11 mouse cellular contexts compared by ENCODE assay signal in genomic region chr15:65452258-65453028, GRCm38 (mm10).
DNase-seq lines count a peak whose midpoint lies in the region; ATAC-seq lines count a peak whose summit lies in the region.
"Had no signal": no experiment of that assay in that cellular context is flagged by ENCODE, and none has a peak within 500 bp of the region (broad histone marks: within the 10 kb centered on the region; RNA-seq: fewer than 3 reads in every experiment).

No protein-coding gene starts in this region.

- no peak overlapping the region for H3K4me3 ChIP-seq in intestine, embryonic 15.5 days (replicated peaks)
- H3K4me3 ChIP-seq: embryonic facial prominence, embryonic 15.5 days had no signal

- no peaks in the 10 kb centered on the region for H3K27me3 ChIP-seq in intestine, embryonic 15.5 days (replicated peaks)
- H3K27me3 ChIP-seq: embryonic facial prominence, embryonic 15.5 days had no signal

- ATAC-seq in intestine, embryonic 15.5 days = no peak
- ATAC-seq: liver, postnatal 0 days had no signal

- intact Hi-C loops in left cerebral cortex, postnatal 10 days (cut with DNase I) = no loop called here

- DNase-seq in left cerebral cortex, postnatal 10 days (ENCODE audit: extremely low spot score in 1 of 2, low spot score in 2 of 2) = peak; percentile 26 to 27
- DNase-seq in left cerebral cortex, adult 11 months (ENCODE audit: low spot score) = no peak
- peak; percentile 23 for DNase-seq in cerebellum, adult 8-10 months
- DNase-seq in heart, adult 8-10 months (ENCODE audit: low spot score) = peak; percentile 24
- DNase-seq in layer of hippocampus, postnatal 36 days = peak; percentile 45 to 58
- DNase-seq in adipocyte (ENCODE audit: low spot score) = no peak
- DNase-seq in B cell, adult 2 months = no peak
- DNase-seq: liver, postnatal 0 days; spleen, adult 18-20 months had no signal

- no peaks in the 10 kb centered on the region for H3K9me3 ChIP-seq in intestine, embryonic 15.5 days
- H3K9me3 ChIP-seq: embryonic facial prominence, embryonic 15.5 days had no signal

- no peaks in the 10 kb centered on the region for H3K36me3 ChIP-seq in intestine, embryonic 15.5 days
- H3K36me3 ChIP-seq: embryonic facial prominence, embryonic 15.5 days had no signal

- WGBS in intestine, embryonic 15.5 days = 72% methylated on average over 4 of the region's 4 CpGs

- H3K9ac ChIP-seq in intestine, embryonic 15.5 days = no peak overlapping the region
- H3K9ac ChIP-seq: embryonic facial prominence, embryonic 15.5 days; liver, postnatal 0 days had no signal

- no peaks in the 10 kb centered on the region for H3K4me1 ChIP-seq in intestine, embryonic 15.5 days (replicated peaks)
- H3K4me1 ChIP-seq: embryonic facial prominence, embryonic 15.5 days had no signal

- H3K27ac ChIP-seq in intestine, embryonic 15.5 days = no peak overlapping the region
- H3K27ac ChIP-seq: embryonic facial prominence, embryonic 15.5 days had no signal

- no peak overlapping the region for H3K4me2 ChIP-seq in intestine, embryonic 15.5 days (replicated peaks)
- H3K4me2 ChIP-seq: embryonic facial prominence, embryonic 15.5 days had no signal

Comparison
In these comparisons a context has a peak if more than half of its experiments do, and no peak if none do; other contexts are left out.
1. DNase-seq: peak in left cerebral cortex, postnatal 10 days (2 of 2), cerebellum, adult 8-10 months (single experiment), heart, adult 8-10 months (single experiment) and layer of hippocampus, postnatal 36 days (2 of 2); none in left cerebral cortex, adult 11 months (single experiment), adipocyte (single experiment) and B cell, adult 2 months (0 of 2).